Mouse (Mus musculus) testis, adult 2 months (tissue): Measurements from ENCODE around the gene Dock9.

Experiments
- CTCF ChIP-seq: fragments of 200-500 bp; IDR thresholded peaks from 2 replicates; pipeline ENCODE4 v1.5.1; 2012; ENCODE audit warnings: low read depth, mild to moderate bottlenecking, inconsistent platforms, low read length, moderate library complexity; ENCODE audit not compliant: control insufficient read depth, insufficient read depth, insufficient replicate concordance
- POLR2A ChIP-seq: fragments of 200-500 bp; IDR thresholded peaks from 2 replicates; pipeline ENCODE4 v1.6.1; 2012; ENCODE audit warnings: low read depth, mild to moderate bottlenecking, inconsistent platforms, low read length, moderate library complexity; ENCODE audit not compliant: control insufficient read depth

- TF ChIP-seq CTCF (no peak), POLR2A (no peak)
These were observed 280.8 kb downstream of the Dock9 start for GRCm38 (mm10) chr14:121516881-121517280.
